Mouse (Mus musculus) ES-Bruce4 (cell line): ENCODE data around the gene Vmn1r185. TPM values are rescaled to one million over a fixed set of nuclear protein-coding genes. Genes with fewer than 3 reads are reported as not detected.
"Not testable (repeated sequence)": the region's sequence is repeated elsewhere in the genome, so short reads cannot be mapped to it uniquely, and the experiment has no call there.

Source experiments
- H3K27ac ChIP-seq: 2 replicates; pipeline ENCODE4 v1.5.1; 2012; ENCODE audit warnings: low read length, inconsistent platforms; ENCODE audit not compliant: insufficient read depth
- H3K27me3 ChIP-seq: 2 replicates; pipeline ENCODE4 v1.6.1; 2012; ENCODE audit warnings: mild to moderate bottlenecking, low read length, inconsistent platforms; ENCODE audit not compliant: control insufficient read depth, poor library complexity, insufficient read depth, severe bottlenecking
- H3K36me3 ChIP-seq: 2 replicates; pipeline ENCODE4 v1.6.1; 2012; ENCODE audit warnings: inconsistent platforms, mild to moderate bottlenecking, low read length, moderate library complexity; ENCODE audit not compliant: control insufficient read depth, poor library complexity, insufficient read depth, severe bottlenecking
- H3K4me1 ChIP-seq: one replicate; pipeline ENCODE4 v1.8.1; 2011; ENCODE audit warnings: low read length; ENCODE audit not compliant: control insufficient read depth, insufficient read depth
- H3K4me3 ChIP-seq: 2 replicates; pipeline ENCODE4 v1.5.1; 2011; ENCODE audit warnings: low read depth, mild to moderate bottlenecking, low read length
- H3K9ac ChIP-seq: 2 replicates; pipeline ENCODE4 v1.6.1; 2012; ENCODE audit warnings: low read depth, mild to moderate bottlenecking, inconsistent platforms; ENCODE audit not compliant: poor library complexity, severe bottlenecking
- H3K9me3 ChIP-seq: replicated peaks from 2 replicates; pipeline ENCODE4 v1.6.1; 2012; ENCODE audit warnings: mild to moderate bottlenecking, low read length, inconsistent platforms; ENCODE audit not compliant: control insufficient read depth, poor library complexity, insufficient read depth, severe bottlenecking
- CTCF ChIP-seq: IDR thresholded peaks from one replicate; pipeline ENCODE4 v1.8.1; 2011; ENCODE audit warnings: low read depth, low read length
- EP300 ChIP-seq: IDR thresholded peaks from 2 replicates; pipeline ENCODE4 v1.6.1; 2011; ENCODE audit warnings: low read depth, low read length; ENCODE audit not compliant: insufficient read depth
- POLR2A ChIP-seq: IDR thresholded peaks from one replicate; pipeline ENCODE4 v1.8.1; 2011; ENCODE audit warnings: low read length; ENCODE audit not compliant: insufficient read depth
- polyA plus RNA-seq: library from polyadenylated mRNA; stranded (reverse); fragments of >200 nt; gene quantifications from 2 replicates; pipeline ENCODE4 v1.2.4, GENCODE M21; 2011; ENCODE audit warnings: low read depth; ENCODE audit not compliant: missing spikeins, insufficient read depth, insufficient read length

Gene Vmn1r185
- not detected in 2 replicates for polyA plus RNA-seq

GRCm38 (mm10) chr7:26618364-26618763 lies at the start of gene Vmn1r185:
Vmn1r185 (minus strand) TSS chr7:26618464.
- not testable (repeated sequence) for H3K9ac ChIP-seq, H3K27ac ChIP-seq, H3K9me3 ChIP-seq, H3K4me3 ChIP-seq, H3K27me3 ChIP-seq, H3K4me1 ChIP-seq, H3K36me3 ChIP-seq

GRCm38 (mm10) chr7:26667466-26667865 lies 49.2 kb upstream of the Vmn1r185 start:
- H3K9ac ChIP-seq, H3K27ac ChIP-seq, H3K4me1 ChIP-seq, H3K9me3 ChIP-seq, H3K27me3 ChIP-seq, H3K4me3 ChIP-seq, H3K36me3 ChIP-seq: not testable (repeated sequence)

- no peak for TF ChIP-seq CTCF
- no peak for TF ChIP-seq EP300
- no peak for TF ChIP-seq POLR2A
- Histone ChIP-seq H3K27ac (no peak overlapping the region), H3K36me3 (no peaks in the 10 kb centered on the region), H3K9ac (no peak overlapping the region), H3K4me1 (peaks cover 3% of the 10 kb centered on the region), H3K27me3 (no peaks in the 10 kb centered on the region), H3K4me3 (no peak overlapping the region), H3K9me3 (peaks cover 3% of the 10 kb centered on the region)
These were observed 47.7 kb upstream of the Vmn1r185 start for GRCm38 (mm10) chr7:26666011-26666410.

- Histone ChIP-seq H3K27me3 (no peaks in the 10 kb centered on the region), H3K4me3 (no peak overlapping the region), H3K4me1 (peaks cover 2% of the 10 kb centered on the region), H3K36me3 (no peaks in the 10 kb centered on the region), H3K27ac (no peak overlapping the region), H3K9ac (no peak overlapping the region), H3K9me3 (no peaks in the 10 kb centered on the region)
- TF ChIP-seq CTCF (no peak), POLR2A (no peak), EP300 (no peak)
These were observed 28.5 kb downstream of the Vmn1r185 start for GRCm38 (mm10) chr7:26589774-26590173.

GRCm38 (mm10) chr7:26589077-26589476 lies 29.2 kb downstream of the Vmn1r185 start:
- H3K27ac ChIP-seq, result no peak overlapping the region

More at GRCm38 (mm10) chr7:26589077-26589476, 29.2 kb downstream of the Vmn1r185 start:
- Histone ChIP-seq H3K4me3 (no peak overlapping the region), H3K9me3 (no peaks in the 10 kb centered on the region), H3K4me1 (peaks cover 2% of the 10 kb centered on the region), H3K36me3 (no peaks in the 10 kb centered on the region), H3K27me3 (no peaks in the 10 kb centered on the region), H3K9ac (no peak overlapping the region)
- TF ChIP-seq POLR2A (no peak), EP300 (no peak), CTCF (no peak)

Other genes starting within 250 kb of the Vmn1r185 start
- gene Nlrp9c, start 214.8 kb downstream of the Vmn1r185 start, polyA plus RNA-seq, result not detected in 2 replicates
- gene Nlrp4a, start 183.4 kb downstream of the Vmn1r185 start, polyA plus RNA-seq, result 0.30 TPM in 1 of 2 replicates, not detected in the other
- not detected in 2 replicates for gene Nlrp9a, start 83.4 kb downstream of the Vmn1r185 start, polyA plus RNA-seq
- gene Cyp2b23, start 68.0 kb upstream of the Vmn1r185 start, polyA plus RNA-seq, result 4.1 TPM in 2 replicates
- not detected in 2 replicates for gene Cyp2b19, start 138.7 kb upstream of the Vmn1r185 start, polyA plus RNA-seq
- not detected in 2 replicates for gene Cyp2g1, start 190.4 kb upstream of the Vmn1r185 start, polyA plus RNA-seq
- not detected in 2 replicates for gene Cyp2a5, start 216.8 kb upstream of the Vmn1r185 start, polyA plus RNA-seq